Mouse (Mus musculus) intestine, postnatal 0 days (tissue): Measurements from ENCODE around the gene Psmd10. TPM values are rescaled to one million over a fixed set of nuclear protein-coding genes. Genes with fewer than 3 reads are reported as not detected.

Experiments
- ATAC-seq: fragments of 200-750 bp; cut with Nextera tagmentation; 2 replicates; pipeline ENCODE4 v1.8.0; 2017; ENCODE audit warnings: mild to moderate bottlenecking, moderate TSS enrichment, moderate library complexity
- H3K27ac ChIP-seq: fragments of 300-500 bp; sonication (generic); 2 replicates; pipeline ENCODE4 v1.5.1; 2014; ENCODE audit warnings: mild to moderate bottlenecking, low read depth, low read length, moderate library complexity
- H3K27me3 ChIP-seq: fragments of 300-500 bp; sonication (generic); replicated peaks from 2 replicates; pipeline ENCODE4 v1.6.1; 2014; ENCODE audit warnings: low read length, mixed read lengths; ENCODE audit not compliant: control insufficient read depth, insufficient read depth
- H3K36me3 ChIP-seq: fragments of 300-500 bp; sonication (generic); 2 replicates; pipeline ENCODE4 v1.6.1; 2014; ENCODE audit warnings: mild to moderate bottlenecking, moderate library complexity; ENCODE audit not compliant: control insufficient read depth, insufficient read depth
- H3K4me1 ChIP-seq: fragments of 300-500 bp; sonication (generic); replicated peaks from 2 replicates; pipeline ENCODE4 v1.6.1; 2014; ENCODE audit warnings: antibody characterized with exemption, low read length, mixed read lengths; ENCODE audit not compliant: control insufficient read depth, insufficient read depth
- H3K4me2 ChIP-seq: fragments of 300-500 bp; sonication (generic); replicated peaks from 2 replicates; pipeline ENCODE4 v1.6.1; 2014; ENCODE audit warnings: low read depth, mild to moderate bottlenecking, moderate library complexity
- H3K4me3 ChIP-seq: fragments of 300-500 bp; sonication (generic); 2 replicates; pipeline ENCODE4 v1.5.1; 2014; ENCODE audit warnings: low read depth, low read length
- H3K9ac ChIP-seq: fragments of 300-500 bp; sonication (generic); 2 replicates; pipeline ENCODE4 v1.6.1; 2014; ENCODE audit warnings: mild to moderate bottlenecking, low read depth, low read length
- H3K9me3 ChIP-seq: fragments of 300-500 bp; sonication (generic); 2 replicates; pipeline ENCODE4 v1.6.1; 2016; ENCODE audit warnings: mixed run types; ENCODE audit not compliant: control insufficient read depth
- CTCF ChIP-seq: sonication (generic); IDR thresholded peaks from 2 replicates; pipeline ENCODE4 v1.5.1; 2016; ENCODE audit warnings: low read depth, mild to moderate bottlenecking, control low read depth, antibody characterized with exemption, moderate library complexity
- WGBS: fragments of 180-500 bp; shearing (Covaris S2); extraction: QIAGEN DNeasy Blood & Tissue Kit; methylation state at CpG from one replicate; pipeline ENCODE4 v1.1.7; 2014; 5-methylcytosine and 5-hydroxymethylcytosine counted together
- polyA plus RNA-seq: library from polyadenylated mRNA; unstranded; fragments of >200 nt; fragmentation: Nextera tagmentation; extraction: Ambion mirVana; gene quantifications from 2 replicates; pipeline ENCODE4 v1.2.1, GENCODE M21; 2015

Gene Psmd10
- polyA plus RNA-seq, result 37.0 and 38.9 TPM in 2 replicates

DNA sequence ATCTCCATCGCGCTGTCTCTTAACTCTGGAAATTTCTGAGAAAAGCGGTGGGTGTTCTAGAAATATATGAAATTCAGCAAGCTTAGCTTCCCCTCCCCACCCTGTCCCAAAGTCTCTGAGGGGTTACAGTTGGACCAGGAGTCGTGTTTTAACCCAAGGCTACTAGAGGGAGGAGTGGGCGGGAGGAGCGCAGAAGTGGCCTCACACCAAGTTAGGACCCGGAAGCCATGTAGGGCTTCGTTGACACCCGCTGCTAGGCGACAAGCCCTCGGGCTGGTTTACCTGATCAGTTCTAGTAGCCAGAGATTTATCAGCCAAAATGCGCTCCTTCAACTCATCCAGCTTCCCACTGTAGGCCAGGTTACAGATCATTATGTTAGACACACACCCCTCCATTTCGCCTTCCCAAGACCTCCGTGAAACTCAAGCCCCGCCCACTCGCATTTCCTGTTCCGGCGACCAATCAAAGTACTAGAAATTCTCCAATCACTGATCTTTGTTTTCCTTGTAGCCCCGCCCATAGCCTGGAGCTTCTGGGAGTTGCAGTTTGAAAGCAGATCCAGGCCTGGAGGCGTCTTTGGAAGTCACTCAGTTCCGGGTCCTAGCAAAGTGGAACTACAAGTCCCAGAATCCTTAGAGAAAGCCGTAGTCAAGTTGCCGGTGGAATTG, at the start of gene Psmd10, which contains the start of gene Atg4a:
Psmd10 (minus strand) TSS at position 457 of the 669 bp plus-strand sequence.
Atg4a (plus strand) TSS at position 636 of the 669 bp plus-strand sequence.
- Histone ChIP-seq H3K4me3 (peak within 1 kb of the TSS; percentile 58), H3K27ac (no peak within 1 kb of the TSS), H3K36me3 (no peaks in the 10 kb centered on the region), H3K9ac (peak within 1 kb of the TSS; percentile 11; the same call in 1 of the 2 replicates), H3K27me3 (no peaks in the 10 kb centered on the region), H3K4me1 (no peaks in the 10 kb centered on the region), H3K9me3 (no peaks in the 10 kb centered on the region), H3K4me2 (peak within 1 kb of the TSS; percentile 59)
- peak; percentile 99 for ATAC-seq
- 18% methylated on average over 23 of the region's 23 CpGs for WGBS
- no peak for TF ChIP-seq CTCF

- Histone ChIP-seq H3K4me2 (no peak overlapping the region), H3K4me3 (no peak overlapping the region), H3K27ac (no peak overlapping the region), H3K36me3 (no peaks in the 10 kb centered on the region), H3K9ac (no peak overlapping the region), H3K27me3 (no peaks in the 10 kb centered on the region), H3K4me1 (no peaks in the 10 kb centered on the region), H3K9me3 (no peaks in the 10 kb centered on the region)
- ATAC-seq, result no peak
- no peak for TF ChIP-seq CTCF
Measured at GRCm38 (mm10) chrX:140998885-140999284, 42.4 kb upstream of the Psmd10 start.

GRCm38 (mm10) chrX:140997912-140998545, 41.5 kb upstream of the Psmd10 start:
- H3K27me3 ChIP-seq, result no peaks in the 10 kb centered on the region
- no peak overlapping the region for H3K4me2 ChIP-seq
- no peak for TF ChIP-seq CTCF
- no peaks in the 10 kb centered on the region for H3K36me3 ChIP-seq
- H3K9me3 ChIP-seq, result no peaks in the 10 kb centered on the region
- no peak overlapping the region for H3K27ac ChIP-seq
- 57% methylated on average over 1 of the region's 1 CpGs for WGBS
- H3K4me3 ChIP-seq, result no peak overlapping the region
- ATAC-seq, result no peak
- H3K4me1 ChIP-seq, result no peaks in the 10 kb centered on the region
- no peak overlapping the region for H3K9ac ChIP-seq

DNA sequence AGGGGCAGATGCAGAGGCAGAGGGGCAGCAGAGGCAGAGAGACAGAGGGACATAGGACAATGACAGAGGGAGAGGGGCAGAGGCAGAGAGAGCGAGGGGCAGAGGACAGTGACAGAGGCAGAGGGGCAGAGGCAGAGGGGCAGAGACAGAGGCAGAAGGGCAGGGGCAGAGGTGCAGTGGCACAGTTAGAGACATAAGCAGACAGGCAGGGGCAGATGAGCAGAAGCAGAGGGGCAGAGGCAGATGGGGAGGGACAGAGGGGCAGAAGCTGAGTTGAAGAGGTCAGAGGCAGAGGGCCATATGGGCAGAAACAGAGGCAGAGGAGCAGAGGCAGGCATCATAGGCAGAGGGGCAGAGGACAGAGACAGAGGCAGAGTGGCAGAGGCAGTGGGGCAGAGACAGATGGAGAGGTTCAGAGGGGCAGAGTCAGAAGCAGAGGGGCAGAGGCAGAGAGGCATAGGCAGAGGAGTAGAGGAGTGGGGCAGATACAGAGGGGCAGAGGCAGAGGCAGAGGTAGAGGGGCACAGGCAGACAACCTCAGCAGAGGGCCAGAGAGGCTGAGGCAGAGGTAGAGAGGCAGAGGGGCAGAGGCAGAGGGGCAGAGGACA, 40.5 kb upstream of the Psmd10 start:
- H3K4me1 ChIP-seq, result no peaks in the 10 kb centered on the region
- no peaks in the 10 kb centered on the region for H3K9me3 ChIP-seq
- H3K27me3 ChIP-seq, result no peaks in the 10 kb centered on the region
- no peak overlapping the region for H3K27ac ChIP-seq
- no peaks in the 10 kb centered on the region for H3K36me3 ChIP-seq
- H3K9ac ChIP-seq, result no peak overlapping the region
- no peak for ATAC-seq
- no peak overlapping the region for H3K4me3 ChIP-seq
- WGBS, result 89% methylated on average over 1 of the region's 1 CpGs
- no peak overlapping the region for H3K4me2 ChIP-seq
- TF ChIP-seq CTCF, result no peak

- H3K27me3 ChIP-seq, result no peaks in the 10 kb centered on the region; the same call in 1 of the 2 replicates
- no peak for ATAC-seq
- no peaks in the 10 kb centered on the region for H3K4me1 ChIP-seq
- 68% methylated on average over 2 of the region's 2 CpGs for WGBS
- H3K9me3 ChIP-seq, result no peaks in the 10 kb centered on the region
- no peaks in the 10 kb centered on the region for H3K36me3 ChIP-seq
- no peak overlapping the region for H3K27ac ChIP-seq
- H3K4me3 ChIP-seq, result no peak overlapping the region
- no peak for TF ChIP-seq CTCF
- no peak overlapping the region for H3K9ac ChIP-seq
- no peak overlapping the region for H3K4me2 ChIP-seq
Measured at GRCm38 (mm10) chrX:140985256-140985655, 28.7 kb upstream of the Psmd10 start.

- ATAC-seq, result no peak
- H3K4me3 ChIP-seq, result no peak overlapping the region
- no peaks in the 10 kb centered on the region; the same call in 1 of the 2 replicates for H3K27me3 ChIP-seq
- H3K36me3 ChIP-seq, result no peaks in the 10 kb centered on the region
- H3K4me1 ChIP-seq, result no peaks in the 10 kb centered on the region
- H3K9me3 ChIP-seq, result no peaks in the 10 kb centered on the region
- H3K4me2 ChIP-seq, result no peak overlapping the region
- no peak for TF ChIP-seq CTCF
- WGBS, result 47% methylated on average over 6 of the region's 6 CpGs
- H3K27ac ChIP-seq, result no peak overlapping the region
- H3K9ac ChIP-seq, result no peak overlapping the region
Measured at GRCm38 (mm10) chrX:140984795-140985194, 28.3 kb upstream of the Psmd10 start.
